Mouse (Mus musculus) mature B cell (primary cell): ENCODE data around the gene Rassf3.

Experiments
- in situ Hi-C: fragments of 300-500 bp; cut with MboI; formaldehyde crosslinking; loops from 2 replicates; pipeline ENCODE4 v1.14.3; 2019

Rassf3 gene

DNA sequence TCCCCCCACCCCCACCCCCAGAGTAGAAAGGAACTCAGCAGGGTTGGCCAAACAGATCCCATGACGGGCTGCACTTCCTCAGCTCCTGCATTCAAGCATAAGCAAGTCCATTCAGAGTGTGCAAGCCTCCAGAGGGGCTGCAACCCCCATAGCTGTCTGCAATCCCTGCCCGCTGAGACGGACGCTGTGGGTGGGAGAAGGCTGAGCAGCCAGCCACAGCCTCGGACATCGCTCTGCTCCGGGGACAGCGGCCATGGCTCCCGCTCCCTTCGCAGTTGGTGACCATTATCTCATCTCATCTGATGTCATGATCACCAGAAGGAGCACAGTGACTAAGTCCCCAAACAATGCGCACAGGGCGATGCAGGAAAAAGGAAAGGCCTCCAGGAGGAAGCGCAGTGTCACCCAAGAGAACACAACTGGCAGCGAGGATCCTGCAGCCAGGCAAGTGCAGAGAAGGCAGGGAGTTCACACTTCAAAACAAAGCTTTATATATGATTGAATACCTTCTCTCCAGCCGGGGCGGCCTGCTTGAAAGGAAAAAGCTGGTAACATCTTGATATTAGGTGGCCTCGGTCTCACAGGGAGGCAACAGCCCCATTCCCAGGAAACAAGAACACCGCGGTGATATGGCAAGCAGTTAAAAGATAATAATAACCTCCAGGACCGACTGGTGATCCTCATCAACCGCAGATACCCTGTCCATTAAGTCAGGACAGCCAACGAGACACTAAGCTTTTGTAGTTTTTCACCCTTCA is 14.6 kb downstream of the Rassf3 start:
- in situ Hi-C loops, result no loop called here

- in situ Hi-C loops, result no loop called here
Measured at GRCm38 (mm10) chr10:121459124-121459853, 16.9 kb downstream of the Rassf3 start.

GRCm38 (mm10) chr10:121458408-121458807 is 17.7 kb downstream of the Rassf3 start:
- in situ Hi-C loops, result no loop called here

DNA sequence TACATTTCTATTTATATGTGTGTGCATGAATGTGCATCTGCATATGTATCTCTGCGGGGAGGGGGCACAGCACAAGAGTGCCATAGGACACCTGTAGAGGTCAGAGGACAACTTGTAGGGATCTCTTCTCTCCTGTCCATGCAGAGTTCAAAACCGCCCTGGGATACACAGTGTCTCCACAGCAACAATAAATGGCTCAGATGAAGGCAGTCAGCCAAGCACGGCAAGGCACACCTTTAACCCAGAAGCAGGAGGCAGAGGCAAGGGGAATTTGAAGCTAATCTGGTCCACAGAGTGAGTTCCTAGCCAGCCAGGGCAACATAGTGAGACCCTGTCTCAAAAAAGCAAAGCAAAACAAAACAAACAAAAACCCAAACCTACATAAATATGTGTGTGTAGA is 18.8 kb downstream of the Rassf3 start:
- in situ Hi-C loops, result no loop called here

DNA sequence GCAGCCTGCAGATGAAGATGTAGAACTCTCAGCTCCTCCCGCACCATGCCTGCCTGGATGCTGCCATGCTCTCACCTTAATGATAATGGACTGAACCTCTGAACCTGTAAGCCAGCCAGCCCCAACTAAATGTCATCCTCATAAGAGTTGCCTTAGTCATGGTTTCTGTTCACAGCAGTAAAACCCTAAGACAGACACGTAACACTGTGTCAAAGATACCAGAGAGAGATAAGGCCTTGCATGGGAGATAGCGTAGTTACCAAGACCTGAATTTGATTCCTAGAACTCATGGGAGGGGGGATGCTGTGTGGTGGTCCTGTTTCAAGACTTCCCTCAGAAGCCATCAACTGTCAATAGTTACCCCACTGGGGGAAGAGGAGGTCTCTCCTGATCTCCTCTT is 20.6 kb downstream of the Rassf3 start:
- in situ Hi-C loops, result no loop called here

DNA sequence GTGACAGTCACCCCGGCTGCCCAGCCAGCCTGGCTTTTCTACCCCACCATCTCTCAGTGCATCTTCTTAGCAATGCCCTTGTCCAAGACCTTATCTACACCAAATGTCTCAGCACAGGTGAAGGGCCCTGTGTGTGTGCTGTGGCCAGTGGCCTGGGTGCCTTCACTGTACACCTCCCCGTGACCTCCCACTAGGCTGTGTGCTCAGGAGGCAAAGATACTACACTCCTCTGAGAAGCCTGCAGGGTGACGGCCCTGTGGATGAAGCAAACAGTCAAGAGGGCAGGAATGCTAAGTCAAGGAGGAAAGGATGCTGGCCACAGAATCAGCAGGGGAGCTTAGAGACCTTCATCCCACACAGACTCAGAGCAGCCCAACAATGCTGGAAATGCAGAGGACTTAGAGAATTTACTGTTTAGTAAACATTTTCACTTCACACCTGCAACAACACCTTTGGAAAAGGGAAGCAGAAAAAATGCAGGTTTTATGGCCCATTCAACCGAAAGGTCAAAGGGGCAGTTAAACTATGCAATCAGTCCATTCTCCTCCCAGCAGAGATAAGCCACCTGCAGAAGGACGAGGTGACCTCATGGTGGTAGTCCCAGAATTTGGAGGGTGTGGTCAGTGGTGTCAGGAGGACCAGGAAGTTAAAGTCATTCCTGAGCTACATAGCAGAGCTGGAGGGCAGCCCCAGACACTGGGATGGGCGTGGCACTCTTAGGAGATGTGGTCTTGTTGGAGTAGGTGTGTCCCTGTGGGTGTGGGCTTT is 21.3 kb downstream of the Rassf3 start:
- in situ Hi-C loops, result no loop called here

- in situ Hi-C loops, result no loop called here
Measured at GRCm38 (mm10) chr10:121454033-121454432, 22.1 kb downstream of the Rassf3 start.

DNA sequence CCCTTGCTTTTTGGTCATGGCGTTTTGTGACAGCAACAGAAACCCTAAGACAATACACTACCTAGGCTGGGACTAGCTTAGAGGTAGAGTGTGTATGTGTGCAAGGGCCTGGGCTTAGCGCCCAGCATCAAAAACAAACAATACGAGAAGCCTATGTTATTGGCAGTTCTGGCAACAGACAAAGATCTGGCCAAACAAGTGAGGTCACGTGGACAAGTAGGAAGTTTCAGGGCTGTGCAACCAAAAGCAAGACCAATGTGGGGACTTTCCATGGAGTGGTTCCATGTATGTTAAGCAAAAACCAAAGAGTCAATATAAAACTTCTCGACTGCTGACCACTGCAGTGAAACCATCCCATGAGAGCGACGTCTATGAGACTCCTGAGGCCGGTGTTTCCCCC is 30.3 kb downstream of the Rassf3 start:
- in situ Hi-C loops, result no loop called here

DNA sequence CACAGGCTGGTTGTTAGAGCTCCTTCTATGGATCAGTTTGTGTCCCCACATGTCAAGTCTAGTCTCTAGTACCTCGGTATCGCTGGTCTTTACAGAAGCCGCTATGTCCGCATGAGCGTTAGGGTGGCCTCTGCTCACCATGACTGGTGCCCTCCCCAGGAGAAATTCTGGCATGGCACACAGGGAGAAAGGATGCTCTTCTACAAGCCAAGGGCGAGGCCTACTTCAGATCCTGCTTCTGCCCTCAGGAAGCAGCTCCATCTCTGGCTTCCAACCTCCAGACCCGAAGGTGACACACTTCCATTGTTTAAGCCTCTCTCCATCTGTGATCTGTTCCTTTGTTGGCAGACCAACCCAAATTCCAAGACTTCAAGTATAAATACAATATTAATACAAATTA is 31.9 kb downstream of the Rassf3 start:
- in situ Hi-C loops, result no loop called here

DNA sequence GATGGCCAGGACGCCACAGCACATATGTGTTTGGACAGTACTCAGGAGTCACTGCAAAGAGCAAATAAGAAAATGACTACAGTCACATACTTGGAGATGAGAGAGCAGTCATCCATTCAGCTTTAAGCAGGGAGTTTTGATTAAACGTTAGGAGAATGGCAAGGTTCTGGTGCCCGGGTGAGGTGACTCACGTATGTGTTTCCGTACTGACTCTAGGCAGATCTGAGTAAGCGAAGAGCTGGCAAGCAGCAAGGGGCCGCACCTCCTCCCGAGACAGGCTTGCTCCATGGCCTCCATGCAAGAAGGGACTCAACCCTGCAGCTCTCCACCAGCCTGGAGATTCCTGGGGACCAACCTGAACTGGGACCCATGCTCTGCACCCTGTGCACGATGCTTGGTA is 32.4 kb downstream of the Rassf3 start:
- in situ Hi-C loops, result no loop called here

DNA sequence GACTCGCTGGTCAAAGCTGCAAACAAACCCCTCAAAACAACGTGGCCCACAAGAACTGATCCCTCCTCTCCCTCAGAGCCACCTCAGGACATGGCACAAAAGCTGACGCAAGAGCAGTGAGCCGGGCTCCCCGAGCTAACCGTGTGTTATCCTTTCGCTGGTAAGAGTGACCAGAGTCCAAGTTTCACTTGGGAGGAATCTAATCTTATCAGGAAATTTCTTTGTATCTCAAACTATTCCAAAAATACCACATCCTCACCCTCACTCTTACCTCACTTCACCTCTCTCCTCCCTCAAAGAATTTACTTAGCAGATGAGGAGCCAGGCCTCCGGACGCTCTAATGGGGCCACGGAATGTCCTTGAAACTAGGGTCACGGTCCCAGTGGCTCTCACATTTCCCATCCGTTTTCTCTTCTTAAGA is 36.8 kb downstream of the Rassf3 start:
- in situ Hi-C loops, result no loop called here

DNA sequence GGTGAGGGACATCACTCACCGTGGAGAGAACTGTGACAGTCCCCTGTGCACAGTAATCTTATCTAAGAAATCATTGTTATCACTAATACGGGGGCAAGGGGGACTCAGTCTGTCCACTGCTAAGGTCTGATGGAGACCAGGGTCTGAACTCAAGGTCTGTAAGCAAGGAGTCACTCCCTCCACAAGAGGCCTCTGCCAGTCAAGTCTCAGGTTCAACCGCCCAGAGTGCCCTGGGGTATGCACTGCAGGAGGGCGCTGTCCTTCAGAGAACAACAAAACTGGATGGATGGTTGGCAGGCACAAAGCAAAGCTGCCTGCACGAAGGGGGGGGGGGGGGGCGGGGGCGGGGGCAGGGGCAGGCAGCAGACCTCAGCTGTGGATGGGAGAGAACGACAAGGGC is 38.0 kb downstream of the Rassf3 start:
- in situ Hi-C loops, result no loop called here

- in situ Hi-C loops, result no loop called here
Measured at GRCm38 (mm10) chr10:121436693-121437092, 39.5 kb downstream of the Rassf3 start.

- in situ Hi-C loops, result no loop called here
Measured at GRCm38 (mm10) chr10:121436258-121436645, 39.9 kb downstream of the Rassf3 start.

- in situ Hi-C loops, result no loop called here
Measured at GRCm38 (mm10) chr10:121435546-121436257, 40.4 kb downstream of the Rassf3 start.

GRCm38 (mm10) chr10:121434441-121435103 is 41.6 kb downstream of the Rassf3 start:
- in situ Hi-C loops, result no loop called here

DNA sequence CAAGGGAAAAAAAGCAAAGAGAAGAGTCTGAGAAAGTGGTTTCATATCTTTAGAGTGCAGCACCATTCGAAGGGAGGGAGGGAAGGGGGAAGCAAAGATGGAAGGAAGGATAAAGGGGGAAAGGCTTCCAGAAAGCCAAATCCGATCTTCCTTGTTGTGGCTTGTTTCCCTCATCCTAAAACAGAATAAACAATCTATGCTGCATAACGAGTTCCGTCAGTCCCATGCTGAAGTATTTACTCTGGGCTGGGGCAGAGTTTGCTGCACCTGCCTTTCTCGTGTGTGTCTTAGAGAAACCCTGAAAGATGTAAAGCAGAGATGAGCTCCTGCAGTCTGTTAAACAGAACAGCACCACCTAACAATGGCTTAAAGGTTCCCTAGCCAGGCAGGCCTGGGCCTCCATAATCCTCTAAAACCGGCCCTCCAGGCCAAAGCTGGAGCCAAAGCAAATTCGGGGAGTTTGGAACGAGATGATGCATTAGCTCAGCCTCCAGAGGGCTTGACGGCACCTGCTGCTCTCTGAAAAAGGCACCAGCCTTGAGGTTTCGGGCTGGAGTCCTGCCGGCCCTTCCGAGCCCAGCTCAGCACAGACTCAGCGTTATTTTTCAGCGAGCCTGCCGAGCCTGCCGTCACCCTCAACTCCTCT is 43.4 kb downstream of the Rassf3 start:
- in situ Hi-C loops, result no loop called here

GRCm38 (mm10) chr10:121432041-121432634 is 44.0 kb downstream of the Rassf3 start:
- in situ Hi-C loops, result no loop called here

DNA sequence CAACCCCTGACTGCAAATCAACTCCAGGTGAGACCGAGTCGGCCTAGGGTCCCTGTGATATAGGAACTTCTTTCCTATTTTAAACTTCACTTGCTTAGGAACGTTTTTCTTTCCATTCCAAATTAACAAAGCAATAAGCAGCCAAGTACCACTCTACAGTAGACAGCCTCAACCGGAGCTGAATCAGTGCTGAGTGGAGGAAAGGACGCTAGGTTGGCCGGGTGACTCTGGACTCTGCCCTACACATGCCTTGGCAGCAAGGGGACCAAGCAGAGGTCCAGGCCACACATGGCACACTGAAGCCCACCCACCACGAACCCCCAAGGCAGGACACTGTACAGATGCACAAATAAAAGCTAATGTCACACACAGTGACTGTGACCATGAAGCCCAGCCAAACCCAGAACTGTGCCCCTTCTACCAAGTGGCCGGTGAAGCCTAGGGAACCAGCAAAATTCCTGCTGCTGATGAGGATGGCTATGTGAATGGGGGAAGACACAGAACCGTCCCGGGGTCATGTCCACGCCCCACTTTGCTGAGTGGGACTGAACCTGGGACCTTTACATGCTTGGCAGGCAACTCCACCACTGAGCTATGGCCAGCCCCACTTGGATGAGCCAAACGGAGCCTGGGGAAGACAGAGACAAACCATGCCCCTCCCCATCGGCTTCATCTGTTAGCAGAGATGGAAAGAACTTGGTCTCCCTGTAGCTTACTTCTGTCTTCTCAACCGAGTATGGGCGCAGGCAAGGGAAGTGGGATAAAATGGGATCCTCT is 45.2 kb downstream of the Rassf3 start:
- in situ Hi-C loops, result no loop called here
